Mouse (Mus musculus): ENCODE results near the gene Aqp6.

The Aqp6 gene

GRCm38 (mm10) chr15:99599245-99600070 lies 1.7 kb upstream of the Aqp6 start:
- no peak for DNase-seq (ENCODE audit: low spot score)

GRCm38 (mm10) chr15:99601823-99602120 lies 572 bp downstream of the Aqp6 start:
- DNase-seq (ENCODE audit: low spot score): peak; percentile 38

GRCm38 (mm10) chr15:99602206-99602820 lies 1.1 kb downstream of the Aqp6 start:
- DNase-seq (ENCODE audit: low spot score): peak; percentile 40

GRCm38 (mm10) chr15:99603216-99603615 lies 2.0 kb downstream of the Aqp6 start:
- no peak for DNase-seq (ENCODE audit: low spot score)

- no peak for DNase-seq (ENCODE audit: low spot score)
Measured at GRCm38 (mm10) chr15:99605595-99605994, 4.4 kb downstream of the Aqp6 start.

GRCm38 (mm10) chr15:99606515-99606914 lies 5.3 kb downstream of the Aqp6 start:
- DNase-seq (ENCODE audit: low spot score): no peak

- DNase-seq (ENCODE audit: low spot score): no peak
Measured at GRCm38 (mm10) chr15:99607388-99608113, 6.4 kb downstream of the Aqp6 start.

GRCm38 (mm10) chr15:99608382-99609125 lies 7.4 kb downstream of the Aqp6 start:
- DNase-seq (ENCODE audit: low spot score): no peak

- DNase-seq (ENCODE audit: low spot score): no peak
Measured at GRCm38 (mm10) chr15:99611563-99611962, 10.4 kb downstream of the Aqp6 start.

- no peak for DNase-seq (ENCODE audit: low spot score)
Measured at GRCm38 (mm10) chr15:99614273-99614672, 13.1 kb downstream of the Aqp6 start.

GRCm38 (mm10) chr15:99614753-99615152 lies 13.6 kb downstream of the Aqp6 start:
- DNase-seq (ENCODE audit: low spot score): no peak

GRCm38 (mm10) chr15:99615246-99615645 lies 14.0 kb downstream of the Aqp6 start:
- no peak for DNase-seq (ENCODE audit: low spot score)

GRCm38 (mm10) chr15:99618595-99618994 lies 17.4 kb downstream of the Aqp6 start:
- DNase-seq (ENCODE audit: low spot score): no peak

GRCm38 (mm10) chr15:99619821-99620220 lies 18.6 kb downstream of the Aqp6 start:
- DNase-seq (ENCODE audit: low spot score): no peak

- DNase-seq (ENCODE audit: low spot score): no peak
Measured at GRCm38 (mm10) chr15:99622063-99622462, 20.9 kb downstream of the Aqp6 start.

- no peak for DNase-seq (ENCODE audit: low spot score)
Measured at GRCm38 (mm10) chr15:99631618-99632017, 30.4 kb downstream of the Aqp6 start.

- DNase-seq (ENCODE audit: low spot score): no peak
Measured at GRCm38 (mm10) chr15:99634702-99635101, 33.5 kb downstream of the Aqp6 start.

- DNase-seq (ENCODE audit: low spot score): no peak
Measured at GRCm38 (mm10) chr15:99637405-99638123, 36.4 kb downstream of the Aqp6 start.

- DNase-seq (ENCODE audit: low spot score): no peak
Measured at GRCm38 (mm10) chr15:99638124-99638485, 36.9 kb downstream of the Aqp6 start.

- no peak for DNase-seq (ENCODE audit: low spot score)
Measured at GRCm38 (mm10) chr15:99642622-99643021, 41.4 kb downstream of the Aqp6 start.

GRCm38 (mm10) chr15:99643832-99644231 lies 42.6 kb downstream of the Aqp6 start:
- DNase-seq (ENCODE audit: low spot score): no peak

- no peak for DNase-seq (ENCODE audit: low spot score)
Measured at GRCm38 (mm10) chr15:99644776-99645175, 43.6 kb downstream of the Aqp6 start.

All from testis, postnatal 10 days (tissue).